Mouse (Mus musculus): ENCODE results near the gene Itk. TPM values are rescaled to one million over a fixed set of nuclear protein-coding genes. Genes with fewer than 3 reads are reported as not detected.

The Itk gene
- polyA plus RNA-seq, 1 experiment: 0.05 TPM

- Histone ChIP-seq H3K4me3 (ENCODE audit: insufficient read depth, poor library complexity, severe bottlenecking) (no peak overlapping the region), H3K79me3 (ENCODE audit: low read depth) (no peaks in the 10 kb centered on the region), H3K27me3 (ENCODE audit: control insufficient read depth, insufficient read depth, insufficient read length) (no peaks in the 10 kb centered on the region), H3ac (ENCODE audit: control insufficient read depth, insufficient read length, low read depth) (no peak overlapping the region), H3K79me2 (ENCODE audit: control insufficient read depth, insufficient read depth) (no peaks in the 10 kb centered on the region), H3K36me3 (ENCODE audit: control insufficient read depth, insufficient read depth) (no peaks in the 10 kb centered on the region)
- TF ChIP-seq MAX (IDR thresholded peaks at IDR 0.05) (no peak), CTCF (IDR thresholded peaks at IDR 0.05; ENCODE audit: control insufficient read depth, insufficient read depth, insufficient read length) (no peak), MYOG (IDR thresholded peaks at IDR 0.05; ENCODE audit: control insufficient read depth, extremely low read depth, insufficient read length) (no peak), MYOD1 (IDR thresholded peaks at IDR 0.05; ENCODE audit: control insufficient read depth, insufficient read length, low read depth) (no peak), FOSL1 (IDR thresholded peaks at IDR 0.05; ENCODE audit: insufficient read depth, low read length, poor library complexity, severe bottlenecking) (no peak), CEBPB (IDR thresholded peaks at IDR 0.05; ENCODE audit: low read depth) (no peak), USF1 (IDR thresholded peaks at IDR 0.05; ENCODE audit: low read depth) (no peak)
Measured at GRCm38 (mm10) chr11:46304093-46304492, 85.2 kb downstream of the Itk start.

- no peak overlapping the region for H3K4me3 ChIP-seq (ENCODE audit: insufficient read depth, poor library complexity, severe bottlenecking)
- no peaks in the 10 kb centered on the region for H3K79me3 ChIP-seq (ENCODE audit: low read depth)
- no peaks in the 10 kb centered on the region for H3K79me2 ChIP-seq (ENCODE audit: control insufficient read depth, insufficient read depth)
- H3ac ChIP-seq (ENCODE audit: control insufficient read depth, insufficient read length, low read depth): no peak overlapping the region
- H3K36me3 ChIP-seq (ENCODE audit: control insufficient read depth, insufficient read depth): no peaks in the 10 kb centered on the region
- TF ChIP-seq CEBPB (IDR thresholded peaks at IDR 0.05; ENCODE audit: low read depth) (no peak), MYOD1 (IDR thresholded peaks at IDR 0.05; ENCODE audit: control insufficient read depth, insufficient read length, low read depth) (no peak), MAX (IDR thresholded peaks at IDR 0.05) (no peak), FOSL1 (IDR thresholded peaks at IDR 0.05; ENCODE audit: insufficient read depth, low read length, poor library complexity, severe bottlenecking) (no peak), USF1 (IDR thresholded peaks at IDR 0.05; ENCODE audit: low read depth) (no peak), CTCF (IDR thresholded peaks at IDR 0.05; ENCODE audit: control insufficient read depth, insufficient read depth, insufficient read length) (no peak), MYOG (IDR thresholded peaks at IDR 0.05; ENCODE audit: control insufficient read depth, extremely low read depth, insufficient read length) (no peak)
- no peaks in the 10 kb centered on the region for H3K27me3 ChIP-seq (ENCODE audit: control insufficient read depth, insufficient read depth, insufficient read length)
Measured at GRCm38 (mm10) chr11:46302471-46302870, 86.8 kb downstream of the Itk start.

- no peaks in the 10 kb centered on the region for H3K79me2 ChIP-seq (ENCODE audit: control insufficient read depth, insufficient read depth)
- H3K36me3 ChIP-seq (ENCODE audit: control insufficient read depth, insufficient read depth): no peaks in the 10 kb centered on the region
- H3K27me3 ChIP-seq (ENCODE audit: control insufficient read depth, insufficient read depth, insufficient read length): no peaks in the 10 kb centered on the region
- TF ChIP-seq FOSL1 (IDR thresholded peaks at IDR 0.05; ENCODE audit: insufficient read depth, low read length, poor library complexity, severe bottlenecking) (no peak), MAX (IDR thresholded peaks at IDR 0.05) (no peak), CTCF (IDR thresholded peaks at IDR 0.05; ENCODE audit: control insufficient read depth, insufficient read depth, insufficient read length) (no peak), CEBPB (IDR thresholded peaks at IDR 0.05; ENCODE audit: low read depth) (no peak), USF1 (IDR thresholded peaks at IDR 0.05; ENCODE audit: low read depth) (no peak), MYOD1 (IDR thresholded peaks at IDR 0.05; ENCODE audit: control insufficient read depth, insufficient read length, low read depth) (no peak), MYOG (IDR thresholded peaks at IDR 0.05; ENCODE audit: control insufficient read depth, extremely low read depth, insufficient read length) (no peak)
- H3K4me3 ChIP-seq (ENCODE audit: insufficient read depth, poor library complexity, severe bottlenecking): no peak overlapping the region
- no peak overlapping the region for H3ac ChIP-seq (ENCODE audit: control insufficient read depth, insufficient read length, low read depth)
- H3K79me3 ChIP-seq (ENCODE audit: low read depth): no peaks in the 10 kb centered on the region
Measured at GRCm38 (mm10) chr11:46301579-46302248, 87.6 kb downstream of the Itk start.

GRCm38 (mm10) chr11:46299901-46300300, 89.4 kb downstream of the Itk start:
- no peaks in the 10 kb centered on the region for H3K27me3 ChIP-seq (ENCODE audit: control insufficient read depth, insufficient read depth, insufficient read length)
- no peaks in the 10 kb centered on the region for H3K79me3 ChIP-seq (ENCODE audit: low read depth)
- H3K79me2 ChIP-seq (ENCODE audit: control insufficient read depth, insufficient read depth): no peaks in the 10 kb centered on the region
- TF ChIP-seq FOSL1 (IDR thresholded peaks at IDR 0.05; ENCODE audit: insufficient read depth, low read length, poor library complexity, severe bottlenecking) (no peak), MYOD1 (IDR thresholded peaks at IDR 0.05; ENCODE audit: control insufficient read depth, insufficient read length, low read depth) (no peak), USF1 (IDR thresholded peaks at IDR 0.05; ENCODE audit: low read depth) (no peak), MYOG (IDR thresholded peaks at IDR 0.05; ENCODE audit: control insufficient read depth, extremely low read depth, insufficient read length) (no peak), CTCF (IDR thresholded peaks at IDR 0.05; ENCODE audit: control insufficient read depth, insufficient read depth, insufficient read length) (no peak), CEBPB (IDR thresholded peaks at IDR 0.05; ENCODE audit: low read depth) (no peak), MAX (IDR thresholded peaks at IDR 0.05) (no peak)
- H3K36me3 ChIP-seq (ENCODE audit: control insufficient read depth, insufficient read depth): no peaks in the 10 kb centered on the region
- no peak overlapping the region for H3K4me3 ChIP-seq (ENCODE audit: insufficient read depth, poor library complexity, severe bottlenecking)
- H3ac ChIP-seq (ENCODE audit: control insufficient read depth, insufficient read length, low read depth): no peak overlapping the region

GRCm38 (mm10) chr11:46298889-46299785, 90.2 kb downstream of the Itk start:
- Histone ChIP-seq H3K36me3 (ENCODE audit: control insufficient read depth, insufficient read depth) (no peaks in the 10 kb centered on the region), H3K79me2 (ENCODE audit: control insufficient read depth, insufficient read depth) (no peaks in the 10 kb centered on the region), H3K4me3 (ENCODE audit: insufficient read depth, poor library complexity, severe bottlenecking) (no peak overlapping the region), H3ac (ENCODE audit: control insufficient read depth, insufficient read length, low read depth) (no peak overlapping the region), H3K79me3 (ENCODE audit: low read depth) (no peaks in the 10 kb centered on the region), H3K27me3 (ENCODE audit: control insufficient read depth, insufficient read depth, insufficient read length) (no peaks in the 10 kb centered on the region)
- TF ChIP-seq USF1 (IDR thresholded peaks at IDR 0.05; ENCODE audit: low read depth) (no peak), FOSL1 (IDR thresholded peaks at IDR 0.05; ENCODE audit: insufficient read depth, low read length, poor library complexity, severe bottlenecking) (no peak), CEBPB (IDR thresholded peaks at IDR 0.05; ENCODE audit: low read depth) (no peak)
